Mouse (Mus musculus): ENCODE data around the gene Krt81.

Krt81 gene

GRCm38 (mm10) chr15:101453093-101453736 is 10.3 kb downstream of the Krt81 start:
- peak; percentile 93 for DNase-seq

- no peak for DNase-seq
These were observed 16.1 kb downstream of the Krt81 start, which contains the start of gene Krt88 for GRCm38 (mm10) chr15:101447444-101447843. Gene Krt88, plus strand, starts transcription at chr15:101447744.

GRCm38 (mm10) chr15:101446572-101446971 is 17.0 kb downstream of the Krt81 start:
- no peak for DNase-seq

DNA sequence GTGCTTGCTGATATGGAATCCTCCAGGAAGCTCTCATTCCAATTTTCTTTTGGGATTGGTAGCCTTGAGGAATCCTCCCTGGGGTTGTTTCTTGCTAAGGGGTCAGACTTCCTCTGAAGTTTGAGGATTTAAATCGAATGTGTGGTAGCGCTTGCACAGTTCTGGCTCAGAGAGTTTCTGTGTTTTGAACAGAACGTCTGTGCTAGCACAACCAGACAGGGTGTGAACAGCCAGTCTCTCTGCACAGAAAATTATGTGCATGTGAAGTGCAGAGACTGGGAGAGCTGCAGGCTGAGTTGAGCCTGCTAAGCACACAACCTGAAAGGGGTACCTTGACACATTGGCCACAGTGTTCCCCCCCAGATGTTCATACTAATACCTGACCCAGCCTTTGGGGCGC is 22.7 kb downstream of the Krt81 start:
- no peak for DNase-seq

GRCm38 (mm10) chr15:101438555-101438954 is 25.0 kb downstream of the Krt81 start, which contains the start of gene Krt87:
Gene Krt87, minus strand, starts transcription at chr15:101438804.
- DNase-seq, result no peak

- peak; percentile 26 for DNase-seq
These were observed 26.9 kb downstream of the Krt81 start for GRCm38 (mm10) chr15:101436611-101437010.

DNA sequence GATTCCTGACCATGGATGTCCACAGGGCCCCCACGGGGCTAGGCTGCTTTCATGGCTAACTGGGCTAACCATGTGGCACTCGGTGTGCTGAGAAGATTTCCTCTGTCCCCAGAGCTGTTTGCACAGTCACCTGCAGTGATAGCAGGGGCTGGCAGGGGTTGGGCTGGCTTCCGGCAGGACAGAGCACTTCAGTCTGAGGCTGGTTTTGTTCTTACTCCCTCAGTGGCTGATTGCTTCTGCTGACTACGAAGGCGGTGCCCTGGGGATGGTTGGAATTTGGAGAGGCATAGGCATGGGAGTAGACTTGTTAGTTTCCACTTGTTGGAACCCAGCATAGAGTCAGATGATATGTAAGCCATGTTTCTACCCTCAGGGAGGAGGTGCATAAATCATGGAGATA is 38.6 kb downstream of the Krt81 start:
- DNase-seq, result peak; percentile 68

- DNase-seq, result peak; percentile 46
These were observed 42.6 kb downstream of the Krt81 start for GRCm38 (mm10) chr15:101420903-101421302.

GRCm38 (mm10) chr15:101418950-101419349 is 44.6 kb downstream of the Krt81 start:
- no peak for DNase-seq

DNA sequence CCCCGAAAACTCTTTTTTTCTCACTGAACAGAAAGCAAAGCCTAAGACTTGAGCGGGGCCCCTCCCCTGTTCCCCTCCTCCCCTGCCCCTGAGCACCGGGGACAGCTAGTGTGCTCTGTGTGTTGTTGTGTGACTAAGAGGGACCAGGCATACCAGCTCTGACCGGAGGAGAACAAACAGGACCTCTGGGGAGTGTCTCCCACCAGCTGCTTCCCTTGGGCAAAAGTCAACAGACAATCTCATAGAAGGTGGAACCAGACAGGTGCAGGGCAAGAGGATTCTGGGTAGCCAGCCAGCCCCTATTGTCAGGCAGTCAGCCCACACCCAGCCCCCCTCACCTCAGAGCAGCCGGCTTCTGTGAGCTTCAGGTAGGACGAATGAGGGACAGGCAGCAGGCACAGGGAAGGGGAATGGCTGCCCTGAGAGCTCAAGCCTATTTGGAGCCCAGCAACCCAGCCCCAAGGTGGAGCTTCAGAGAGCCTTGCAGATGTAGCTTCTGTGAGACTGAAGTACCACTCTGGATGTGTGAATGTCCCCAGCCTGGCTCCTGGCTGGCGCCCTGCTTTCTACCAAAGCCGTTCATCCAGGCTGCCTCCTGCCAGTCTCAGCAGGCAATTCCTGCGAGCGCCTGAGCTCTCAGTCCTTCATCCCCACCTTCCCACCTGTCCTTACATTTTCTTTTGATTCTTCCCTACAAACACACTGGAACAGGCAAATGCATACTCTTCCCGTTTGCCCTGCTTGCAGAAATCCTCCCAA is 48.6 kb downstream of the Krt81 start:
- peak; percentile 16 for DNase-seq

- DNase-seq, result no peak
These were observed 49.5 kb downstream of the Krt81 start for GRCm38 (mm10) chr15:101413916-101414635.

DNA sequence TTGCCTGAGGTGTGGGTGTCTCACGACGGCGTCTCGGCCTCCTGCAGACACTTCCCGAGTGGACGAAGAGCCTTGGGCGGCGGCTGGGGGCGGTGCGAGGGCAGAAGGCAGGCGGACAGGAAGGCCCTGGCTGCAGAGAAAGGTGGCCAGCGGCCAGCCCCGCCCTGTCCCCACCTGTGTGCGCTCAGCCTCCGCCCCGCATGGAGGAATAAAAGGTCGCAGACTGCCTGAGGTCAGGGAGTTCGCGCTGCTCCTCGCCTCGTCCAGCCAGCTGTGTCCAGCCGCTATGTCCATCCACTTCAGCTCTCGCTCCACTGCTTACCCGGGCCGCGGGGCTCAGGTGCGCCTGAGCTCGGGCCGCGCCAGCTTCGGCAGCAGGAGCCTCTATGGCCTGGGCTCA is 51.4 kb downstream of the Krt81 start:
- DNase-seq, result peak; percentile 86

GRCm38 (mm10) chr15:101410775-101411174 is 52.8 kb downstream of the Krt81 start, which contains the start of gene Krt7:
Gene Krt7, plus strand, starts transcription at chr15:101411043.
- peak; percentile 85 for DNase-seq

Data from lung, postnatal 36 days (tissue).